Mouse (Mus musculus) neural tube, embryonic 13.5 days (tissue): ENCODE results near the gene Ascc1. TPM values are rescaled to one million over a fixed set of nuclear protein-coding genes. Genes with fewer than 3 reads are reported as not detected.

Experiments
- ATAC-seq: fragments of 200-750 bp; cut with Nextera tagmentation; 2 replicates; pipeline ENCODE4 v1.8.0; 2017; ENCODE audit warnings: low read depth, mild to moderate bottlenecking, moderate TSS enrichment, moderate library complexity
- H3K27ac ChIP-seq: fragments of 300-500 bp; sonication (generic); replicated peaks from 2 replicates; pipeline ENCODE4 v1.5.1; 2015; ENCODE audit warnings: moderate library complexity, mild to moderate bottlenecking, inconsistent platforms
- H3K27me3 ChIP-seq: fragments of 300-500 bp; sonication (generic); 2 replicates; pipeline ENCODE4 v1.6.1; 2015; ENCODE audit warnings: mild to moderate bottlenecking, inconsistent platforms
- H3K36me3 ChIP-seq: fragments of 300-500 bp; sonication (generic); 2 replicates; pipeline ENCODE4 v1.6.1; 2015; ENCODE audit warnings: mild to moderate bottlenecking, inconsistent platforms
- H3K4me1 ChIP-seq: fragments of 300-500 bp; sonication (generic); replicated peaks from 2 replicates; pipeline ENCODE4 v1.6.1; 2015; ENCODE audit warnings: inconsistent platforms
- H3K4me2 ChIP-seq: fragments of 300-500 bp; sonication (generic); 2 replicates; pipeline ENCODE4 v1.6.1; 2015; ENCODE audit warnings: inconsistent platforms, mild to moderate bottlenecking, moderate library complexity
- H3K4me3 ChIP-seq: fragments of 300-500 bp; sonication (generic); 2 replicates; pipeline ENCODE4 v1.5.1; 2015; ENCODE audit warnings: mild to moderate bottlenecking, inconsistent platforms
- H3K9ac ChIP-seq: fragments of 300-500 bp; sonication (generic); 2 replicates; pipeline ENCODE4 v1.6.1; 2015; ENCODE audit warnings: moderate library complexity, mild to moderate bottlenecking, inconsistent platforms
- H3K9me3 ChIP-seq: fragments of 300-500 bp; sonication (generic); 2 replicates; pipeline ENCODE4 v1.6.1; 2016; ENCODE audit warnings: inconsistent platforms
- WGBS: fragments of 180-500 bp; shearing (Covaris S2); methylation state at CpG from one replicate; pipeline ENCODE4 v1.1.7; 2015; 5-methylcytosine and 5-hydroxymethylcytosine counted together
- polyA plus RNA-seq: library from polyadenylated mRNA; unstranded; fragments of >200 nt; fragmentation: Nextera tagmentation; extraction: Ambion mirVana; gene quantifications from 2 replicates; pipeline ENCODE4 v1.2.1, GENCODE M21; 2015

Ascc1 gene
- polyA plus RNA-seq, 1 experiment from 2014 or later, result 44.5 TPM

GRCm38 (mm10) chr10:60028181-60028580 is 25.6 kb downstream of the Ascc1 start:
- H3K9ac ChIP-seq, result 0 out of 2 replicates have a peak overlapping the region, but pooled peaks have one; percentile 2
- no peak for ATAC-seq
- no peaks in the 10 kb centered on the region for H3K36me3 ChIP-seq
- H3K9me3 ChIP-seq, result no peaks in the 10 kb centered on the region
- peak overlapping the region; percentile 63 for H3K27ac ChIP-seq
- WGBS, result 82% methylated on average over 7 of the region's 7 CpGs
- H3K4me1 ChIP-seq, result peaks cover 58% of the 10 kb centered on the region
- no peak overlapping the region for H3K4me3 ChIP-seq
- no peaks in the 10 kb centered on the region for H3K27me3 ChIP-seq
- no peak overlapping the region for H3K4me2 ChIP-seq

- WGBS, result 43% methylated on average over 7 of the region's 7 CpGs
- H3K4me2 ChIP-seq, result no peak overlapping the region
- H3K27me3 ChIP-seq, result no peaks in the 10 kb centered on the region
- ATAC-seq, result no peak
- no peak overlapping the region for H3K9ac ChIP-seq
- H3K9me3 ChIP-seq, result no peaks in the 10 kb centered on the region
- peaks cover 60% of the 10 kb centered on the region for H3K4me1 ChIP-seq
- peak overlapping the region; percentile 63 for H3K27ac ChIP-seq
- H3K4me3 ChIP-seq, result no peak overlapping the region
- no peaks in the 10 kb centered on the region for H3K36me3 ChIP-seq
Measured at GRCm38 (mm10) chr10:60028979-60029378, 26.4 kb downstream of the Ascc1 start.

- no peaks in the 10 kb centered on the region for H3K36me3 ChIP-seq
- no peak for ATAC-seq
- H3K4me1 ChIP-seq, result peaks cover 60% of the 10 kb centered on the region
Measured at GRCm38 (mm10) chr10:60029387-60029786, 26.8 kb downstream of the Ascc1 start.

GRCm38 (mm10) chr10:60031562-60031961 is 29.0 kb downstream of the Ascc1 start:
- Histone ChIP-seq H3K4me2 (no peak overlapping the region), H3K27me3 (no peaks in the 10 kb centered on the region), H3K36me3 (no peaks in the 10 kb centered on the region), H3K9ac (no peak overlapping the region), H3K4me1 (peaks cover 45% of the 10 kb centered on the region), H3K4me3 (no peak overlapping the region), H3K9me3 (no peaks in the 10 kb centered on the region), H3K27ac (no peak overlapping the region)
- no peak for ATAC-seq
- 72% methylated on average over 8 of the region's 8 CpGs for WGBS

More at GRCm38 (mm10) chr10:60029387-60029786, 26.8 kb downstream of the Ascc1 start:
- no peaks in the 10 kb centered on the region for H3K27me3 ChIP-seq
- 83% methylated on average over 4 of the region's 4 CpGs for WGBS
- H3K9ac ChIP-seq, result no peak overlapping the region
- no peak overlapping the region for H3K27ac ChIP-seq
- H3K9me3 ChIP-seq, result no peaks in the 10 kb centered on the region
- no peak overlapping the region for H3K4me2 ChIP-seq
- no peak overlapping the region for H3K4me3 ChIP-seq

GRCm38 (mm10) chr10:60031985-60032384 is 29.4 kb downstream of the Ascc1 start:
- no peak overlapping the region for H3K9ac ChIP-seq
- H3K4me2 ChIP-seq, result no peak overlapping the region
- ATAC-seq, result no peak; the same call in 1 of the 2 replicates
- H3K4me1 ChIP-seq, result peaks cover 41% of the 10 kb centered on the region
- H3K36me3 ChIP-seq, result no peaks in the 10 kb centered on the region
- no peak overlapping the region for H3K4me3 ChIP-seq
- no peaks in the 10 kb centered on the region for H3K9me3 ChIP-seq
- no peak overlapping the region for H3K27ac ChIP-seq
- 51% methylated on average over 2 of the region's 2 CpGs for WGBS
- H3K27me3 ChIP-seq, result no peaks in the 10 kb centered on the region

DNA sequence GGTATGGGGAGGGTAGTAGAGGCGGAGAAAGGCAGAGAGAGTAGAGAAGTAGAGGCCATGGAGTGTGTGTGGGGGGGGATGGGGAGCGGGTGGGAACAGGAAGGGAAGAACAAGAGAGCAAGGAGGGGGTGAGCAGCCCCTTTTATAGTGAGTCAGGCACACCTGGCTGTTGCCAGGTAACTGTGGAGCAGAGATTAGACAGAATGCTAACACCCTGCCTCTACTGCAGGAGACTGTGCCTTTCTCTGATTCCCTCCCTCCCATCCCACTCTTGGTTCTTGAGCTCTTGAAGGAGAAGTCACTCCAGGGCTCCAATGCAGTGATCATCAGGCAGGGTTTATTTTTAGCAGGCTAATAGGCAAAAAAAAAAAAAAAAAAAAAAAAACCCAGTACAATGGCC is 30.0 kb downstream of the Ascc1 start:
- no peak overlapping the region for H3K27ac ChIP-seq
- H3K4me1 ChIP-seq, result peaks cover 36% of the 10 kb centered on the region
- H3K9ac ChIP-seq, result 0 out of 2 replicates have a peak overlapping the region, but pooled peaks have one; percentile 8
- H3K4me3 ChIP-seq, result no peak overlapping the region
- H3K36me3 ChIP-seq, result no peaks in the 10 kb centered on the region
- H3K9me3 ChIP-seq, result no peaks in the 10 kb centered on the region
- no peak for ATAC-seq
- H3K4me2 ChIP-seq, result no peak overlapping the region
- WGBS, result 42% methylated on average over 2 of the region's 2 CpGs
- H3K27me3 ChIP-seq, result no peaks in the 10 kb centered on the region

DNA sequence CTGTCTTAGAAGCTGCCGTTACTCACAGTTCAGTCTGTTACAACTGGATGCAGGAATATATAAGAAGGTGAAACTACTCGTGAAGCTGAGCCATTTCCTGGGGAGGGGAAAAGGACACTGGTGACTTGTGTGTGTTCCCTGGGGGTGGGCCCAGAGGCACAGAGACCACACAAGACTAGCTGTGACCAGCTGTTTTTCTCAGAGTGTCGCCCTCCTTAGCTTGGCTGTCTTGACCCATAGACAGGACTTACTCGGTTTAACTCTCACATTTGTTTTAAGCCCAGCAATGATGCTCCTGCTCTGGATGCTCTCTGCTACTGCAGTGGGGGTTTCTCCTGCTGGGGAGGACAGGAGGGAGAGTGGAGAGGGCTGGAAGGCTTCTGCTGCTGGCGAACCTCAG is 30.5 kb downstream of the Ascc1 start:
- no peak overlapping the region for H3K4me3 ChIP-seq
- no peak for ATAC-seq
- no peaks in the 10 kb centered on the region for H3K27me3 ChIP-seq
- H3K27ac ChIP-seq, result peak overlapping the region; percentile 18; the same call in 1 of the 2 replicates
- H3K9me3 ChIP-seq, result no peaks in the 10 kb centered on the region
- H3K4me1 ChIP-seq, result peaks cover 32% of the 10 kb centered on the region
- H3K4me2 ChIP-seq, result no peak overlapping the region
- H3K36me3 ChIP-seq, result no peaks in the 10 kb centered on the region
- 48% methylated on average over 5 of the region's 5 CpGs for WGBS
- H3K9ac ChIP-seq, result 0 out of 2 replicates have a peak overlapping the region, but pooled peaks have one; percentile 8

GRCm38 (mm10) chr10:60034621-60035020 is 32.0 kb downstream of the Ascc1 start:
- Histone ChIP-seq H3K4me1 (peaks cover 21% of the 10 kb centered on the region), H3K4me3 (no peak overlapping the region), H3K36me3 (no peaks in the 10 kb centered on the region), H3K27ac (no peak overlapping the region), H3K4me2 (no peak overlapping the region), H3K27me3 (no peaks in the 10 kb centered on the region), H3K9ac (no peak overlapping the region), H3K9me3 (no peaks in the 10 kb centered on the region)
- ATAC-seq, result no peak
- WGBS, result 84% methylated on average over 3 of the region's 3 CpGs

DNA sequence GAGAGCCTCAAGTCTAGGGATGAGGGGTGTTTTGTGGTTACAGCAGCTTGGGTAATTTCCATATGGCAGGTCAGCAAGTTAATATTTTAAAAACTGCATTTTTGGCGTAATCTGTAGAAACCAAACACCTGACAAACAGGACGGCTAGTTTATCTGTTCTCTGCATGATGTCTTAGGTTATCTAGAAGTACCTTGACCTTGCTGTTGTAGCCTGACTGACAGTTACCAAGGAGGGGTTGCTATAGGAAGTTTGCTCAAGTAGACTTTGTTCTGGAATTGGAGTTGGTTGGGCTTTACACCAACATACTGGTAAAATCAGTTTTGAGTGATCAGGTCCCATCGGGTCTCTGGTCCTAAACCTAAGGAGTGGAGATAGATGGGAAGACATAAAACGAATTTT is 33.1 kb downstream of the Ascc1 start:
- Histone ChIP-seq H3K9ac (no peak overlapping the region), H3K4me3 (no peak overlapping the region), H3K9me3 (no peaks in the 10 kb centered on the region), H3K4me1 (peaks cover 21% of the 10 kb centered on the region), H3K27ac (no peak overlapping the region), H3K27me3 (no peaks in the 10 kb centered on the region), H3K4me2 (no peak overlapping the region), H3K36me3 (no peaks in the 10 kb centered on the region)
- 78% methylated on average over 4 of the region's 4 CpGs for WGBS
- ATAC-seq, result no peak

DNA sequence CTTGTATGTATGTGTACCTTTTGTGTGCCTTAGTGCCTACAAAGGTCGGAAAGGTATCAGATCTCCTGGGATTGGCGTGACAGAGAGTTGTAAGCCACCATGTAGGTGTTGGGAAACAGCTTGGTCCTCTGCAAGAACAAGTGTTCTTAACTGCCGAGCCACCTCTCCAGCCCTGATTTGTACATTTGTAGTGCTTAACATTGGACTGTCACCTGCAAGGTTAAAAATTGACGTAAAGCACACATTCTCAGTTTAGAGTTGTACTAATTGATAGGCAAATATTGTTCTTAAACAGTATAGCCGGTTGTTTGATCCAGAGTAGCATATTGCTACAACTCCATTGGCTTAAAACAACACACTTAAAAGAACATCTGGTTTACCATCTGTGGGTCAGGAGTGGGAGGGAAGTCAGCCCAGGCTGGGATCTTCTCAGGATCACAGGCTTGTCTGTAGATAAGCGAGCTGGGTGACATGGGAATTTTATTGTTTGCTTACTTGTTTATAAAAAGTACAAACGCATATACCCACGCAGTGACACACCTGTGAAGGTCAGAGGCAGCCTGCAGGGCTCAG is 39.8 kb downstream of the Ascc1 start:
- H3K27me3 ChIP-seq, result no peaks in the 10 kb centered on the region
- WGBS, result 86% methylated on average over 8 of the region's 8 CpGs

GRCm38 (mm10) chr10:60046696-60047095 is 44.1 kb downstream of the Ascc1 start:
- Histone ChIP-seq H3K4me1 (peaks cover 5% of the 10 kb centered on the region; the same call in 1 of the 2 replicates), H3K27me3 (no peaks in the 10 kb centered on the region), H3K9me3 (no peaks in the 10 kb centered on the region), H3K36me3 (peaks cover 14% of the 10 kb centered on the region), H3K9ac (no peak overlapping the region), H3K4me2 (no peak overlapping the region), H3K27ac (no peak overlapping the region), H3K4me3 (no peak overlapping the region)
- WGBS, result 44% methylated on average over 5 of the region's 5 CpGs
- no peak for ATAC-seq

More for the DNA sequence above, 39.8 kb downstream of the Ascc1 start:
- Histone ChIP-seq H3K36me3 (no peaks in the 10 kb centered on the region; the same call in 1 of the 2 replicates), H3K4me2 (no peak overlapping the region), H3K9ac (no peak overlapping the region), H3K27ac (no peak overlapping the region), H3K4me1 (peaks cover 5% of the 10 kb centered on the region; the same call in 1 of the 2 replicates), H3K4me3 (no peak overlapping the region), H3K9me3 (no peaks in the 10 kb centered on the region)
- no peak for ATAC-seq

GRCm38 (mm10) chr10:60050581-60050980 is 48.0 kb downstream of the Ascc1 start:
- no peak overlapping the region for H3K27ac ChIP-seq
- no peak overlapping the region for H3K9ac ChIP-seq
- no peaks in the 10 kb centered on the region for H3K9me3 ChIP-seq
- no peaks in the 10 kb centered on the region for H3K27me3 ChIP-seq
- H3K4me2 ChIP-seq, result no peak overlapping the region
- ATAC-seq, result no peak
- 94% methylated on average over 10 of the region's 10 CpGs for WGBS
- no peak overlapping the region for H3K4me3 ChIP-seq
- H3K36me3 ChIP-seq, result peaks cover 14% of the 10 kb centered on the region
- H3K4me1 ChIP-seq, result peaks cover 5% of the 10 kb centered on the region; the same call in 1 of the 2 replicates

DNA sequence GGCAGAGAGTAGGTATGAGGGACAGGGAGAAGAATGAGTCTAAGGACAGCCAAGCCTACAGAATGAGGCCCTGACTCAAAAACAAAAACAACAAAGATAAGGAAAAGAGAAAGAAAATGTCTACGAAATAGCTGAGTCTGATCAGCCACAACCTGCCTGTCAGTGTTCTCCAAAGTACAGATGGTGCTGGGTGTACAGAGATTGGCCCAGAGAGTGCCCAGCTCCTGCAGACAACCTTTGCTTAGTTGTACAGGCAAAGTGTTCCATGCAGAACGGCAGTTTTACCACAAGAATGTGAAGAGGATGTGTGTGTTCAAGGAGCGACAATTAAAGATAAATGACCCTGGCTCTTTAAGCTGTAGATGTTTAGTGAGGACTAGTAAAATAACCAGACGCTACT is 50.5 kb downstream of the Ascc1 start:
- H3K27ac ChIP-seq, result no peak overlapping the region
- H3K27me3 ChIP-seq, result no peaks in the 10 kb centered on the region
- no peaks in the 10 kb centered on the region for H3K4me1 ChIP-seq
- H3K9ac ChIP-seq, result no peak overlapping the region
- ATAC-seq, result no peak
- H3K4me3 ChIP-seq, result no peak overlapping the region
- peaks cover 7% of the 10 kb centered on the region for H3K9me3 ChIP-seq
- WGBS, result 82% methylated on average over 4 of the region's 4 CpGs
- no peak overlapping the region for H3K4me2 ChIP-seq
- H3K36me3 ChIP-seq, result peaks cover 20% of the 10 kb centered on the region
